Mouse (Mus musculus): ENCODE data around the gene Ap3b1. TPM values are rescaled to one million over a fixed set of nuclear protein-coding genes. Genes with fewer than 3 reads are reported as not detected.

Gene Ap3b1
- polyA plus RNA-seq, 1 experiment from 2014 or later, result 28.4 TPM

- WGBS, result 88% methylated on average over 13 of the region's 13 CpGs
- ATAC-seq (ENCODE audit: low FRiP score, low TSS enrichment), result no peak
Measured at GRCm38 (mm10) chr13:94365108-94365907, 6.5 kb downstream of the Ap3b1 start.

GRCm38 (mm10) chr13:94367869-94368268 lies 9.1 kb downstream of the Ap3b1 start:
- no peaks in the 10 kb centered on the region for H3K9me3 ChIP-seq (ENCODE audit: control insufficient read depth, low read length)
- H3K27me3 ChIP-seq (ENCODE audit: control insufficient read depth, insufficient read depth, low read length), result no peaks in the 10 kb centered on the region
- no peak for ATAC-seq (ENCODE audit: low FRiP score, low TSS enrichment)
- no peaks in the 10 kb centered on the region for H3K4me1 ChIP-seq (ENCODE audit: control insufficient read depth, insufficient read depth, low read length)
- WGBS, result 94% methylated on average over 2 of the region's 2 CpGs
- H3K9ac ChIP-seq (replicated peaks; ENCODE audit: low read length), result no peak overlapping the region
- no peak overlapping the region for H3K4me3 ChIP-seq (replicated peaks; ENCODE audit: low read depth, low read length)
- H3K36me3 ChIP-seq (ENCODE audit: control insufficient read depth, insufficient read depth, low read length), result no peaks in the 10 kb centered on the region
- H3K27ac ChIP-seq (replicated peaks; ENCODE audit: low read depth, low read length), result no peak overlapping the region
- no peak overlapping the region for H3K4me2 ChIP-seq (ENCODE audit: low read length)
- DNase-seq, result no peak

More at GRCm38 (mm10) chr13:94365108-94365907, 6.5 kb downstream of the Ap3b1 start:
- Histone ChIP-seq H3K36me3 (ENCODE audit: control insufficient read depth, insufficient read depth, low read length) (no peaks in the 10 kb centered on the region), H3K27ac (replicated peaks; ENCODE audit: low read depth, low read length) (no peak overlapping the region), H3K4me1 (ENCODE audit: control insufficient read depth, insufficient read depth, low read length) (no peaks in the 10 kb centered on the region), H3K9ac (replicated peaks; ENCODE audit: low read length) (no peak overlapping the region), H3K9me3 (ENCODE audit: control insufficient read depth, low read length) (no peaks in the 10 kb centered on the region), H3K4me3 (replicated peaks; ENCODE audit: low read depth, low read length) (no peak overlapping the region), H3K27me3 (ENCODE audit: control insufficient read depth, insufficient read depth, low read length) (no peaks in the 10 kb centered on the region), H3K4me2 (ENCODE audit: low read length) (no peak overlapping the region)
- no peak for DNase-seq

- Histone ChIP-seq H3K9ac (replicated peaks; ENCODE audit: low read length) (no peak overlapping the region), H3K4me1 (ENCODE audit: control insufficient read depth, insufficient read depth, low read length) (no peaks in the 10 kb centered on the region), H3K4me2 (ENCODE audit: low read length) (no peak overlapping the region), H3K4me3 (replicated peaks; ENCODE audit: low read depth, low read length) (no peak overlapping the region), H3K27ac (replicated peaks; ENCODE audit: low read depth, low read length) (no peak overlapping the region), H3K27me3 (ENCODE audit: control insufficient read depth, insufficient read depth, low read length) (no peaks in the 10 kb centered on the region), H3K36me3 (ENCODE audit: control insufficient read depth, insufficient read depth, low read length) (no peaks in the 10 kb centered on the region), H3K9me3 (ENCODE audit: control insufficient read depth, low read length) (no peaks in the 10 kb centered on the region)
- 94% methylated on average over 10 of the region's 10 CpGs for WGBS
- DNase-seq (no peak), ATAC-seq (ENCODE audit: low FRiP score, low TSS enrichment) (no peak)
Measured at GRCm38 (mm10) chr13:94370521-94370920, 11.8 kb downstream of the Ap3b1 start.

GRCm38 (mm10) chr13:94372066-94372465 lies 13.3 kb downstream of the Ap3b1 start:
- Histone ChIP-seq H3K9me3 (ENCODE audit: control insufficient read depth, low read length) (no peaks in the 10 kb centered on the region), H3K36me3 (ENCODE audit: control insufficient read depth, insufficient read depth, low read length) (no peaks in the 10 kb centered on the region), H3K4me1 (ENCODE audit: control insufficient read depth, insufficient read depth, low read length) (no peaks in the 10 kb centered on the region), H3K9ac (replicated peaks; ENCODE audit: low read length) (no peak overlapping the region), H3K4me2 (ENCODE audit: low read length) (no peak overlapping the region), H3K27me3 (ENCODE audit: control insufficient read depth, insufficient read depth, low read length) (no peaks in the 10 kb centered on the region), H3K27ac (replicated peaks; ENCODE audit: low read depth, low read length) (no peak overlapping the region), H3K4me3 (replicated peaks; ENCODE audit: low read depth, low read length) (no peak overlapping the region)
- 77% methylated on average over 7 of the region's 7 CpGs for WGBS
- DNase-seq, result no peak
- no peak for ATAC-seq (ENCODE audit: low FRiP score, low TSS enrichment)

GRCm38 (mm10) chr13:94374131-94374530 lies 15.4 kb downstream of the Ap3b1 start:
- no peaks in the 10 kb centered on the region for H3K36me3 ChIP-seq (ENCODE audit: control insufficient read depth, insufficient read depth, low read length)
- 96% methylated on average over 3 of the region's 3 CpGs for WGBS
- H3K4me2 ChIP-seq (ENCODE audit: low read length), result no peak overlapping the region
- H3K4me1 ChIP-seq (ENCODE audit: control insufficient read depth, insufficient read depth, low read length), result no peaks in the 10 kb centered on the region
- H3K27ac ChIP-seq (replicated peaks; ENCODE audit: low read depth, low read length), result no peak overlapping the region
- H3K9ac ChIP-seq (replicated peaks; ENCODE audit: low read length), result no peak overlapping the region
- ATAC-seq (ENCODE audit: low FRiP score, low TSS enrichment), result no peak
- no peak overlapping the region for H3K4me3 ChIP-seq (replicated peaks; ENCODE audit: low read depth, low read length)
- no peaks in the 10 kb centered on the region for H3K27me3 ChIP-seq (ENCODE audit: control insufficient read depth, insufficient read depth, low read length)
- H3K9me3 ChIP-seq (ENCODE audit: control insufficient read depth, low read length), result no peaks in the 10 kb centered on the region
- DNase-seq, result no peak

DNA sequence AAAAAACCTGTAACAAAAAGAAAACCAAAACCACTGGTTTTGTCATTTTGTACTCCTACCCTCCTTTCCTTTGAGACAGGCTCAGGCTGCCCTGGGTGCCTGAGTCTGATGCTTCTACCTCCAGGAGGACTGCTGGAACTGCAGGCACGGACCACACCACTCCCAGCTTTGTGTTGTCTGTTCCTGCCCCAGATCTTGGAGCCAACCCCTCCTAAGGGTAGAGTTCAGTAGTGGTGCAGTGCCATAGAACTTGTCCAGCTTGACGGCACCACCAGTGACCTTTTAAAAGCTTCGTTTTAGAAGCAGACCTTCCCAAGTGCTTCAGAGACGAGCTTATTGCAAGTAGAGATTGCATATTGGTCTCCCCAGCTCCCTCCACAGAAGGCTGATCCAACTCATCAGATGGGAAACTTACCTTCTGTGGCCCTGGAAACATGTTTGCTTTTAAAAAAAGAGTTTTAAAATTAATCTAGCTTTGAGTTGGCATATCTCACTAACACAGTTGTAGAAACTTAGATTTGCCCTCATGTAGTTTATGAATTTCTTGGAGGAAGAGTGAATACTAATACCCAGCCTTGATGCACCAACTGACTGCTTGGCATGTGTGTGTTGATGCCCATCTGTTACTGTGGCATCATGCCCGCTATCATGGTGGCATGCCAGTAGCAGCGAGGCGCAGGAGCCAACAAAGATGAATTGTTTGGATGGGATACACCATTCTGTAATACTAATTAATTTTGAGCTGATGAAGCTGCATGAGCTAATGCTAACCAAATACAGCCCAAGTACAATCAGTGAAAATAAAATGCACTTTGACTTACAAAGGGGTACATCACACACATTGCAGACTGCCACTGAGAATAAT lies 17.0 kb downstream of the Ap3b1 start:
- peak; percentile 46 for ATAC-seq (ENCODE audit: low FRiP score, low TSS enrichment)
- WGBS, result 82% methylated on average over 7 of the region's 7 CpGs

GRCm38 (mm10) chr13:94379006-94379405 lies 20.2 kb downstream of the Ap3b1 start:
- Histone ChIP-seq H3K4me3 (replicated peaks; ENCODE audit: low read depth, low read length) (no peak overlapping the region), H3K4me2 (ENCODE audit: low read length) (no peak overlapping the region), H3K36me3 (ENCODE audit: control insufficient read depth, insufficient read depth, low read length) (no peaks in the 10 kb centered on the region), H3K27me3 (ENCODE audit: control insufficient read depth, insufficient read depth, low read length) (no peaks in the 10 kb centered on the region), H3K4me1 (ENCODE audit: control insufficient read depth, insufficient read depth, low read length) (no peaks in the 10 kb centered on the region), H3K27ac (replicated peaks; ENCODE audit: low read depth, low read length) (no peak overlapping the region), H3K9ac (replicated peaks; ENCODE audit: low read length) (no peak overlapping the region), H3K9me3 (ENCODE audit: control insufficient read depth, low read length) (no peaks in the 10 kb centered on the region)
- 84% methylated on average over 4 of the region's 4 CpGs for WGBS
- no peak for DNase-seq
- no peak for ATAC-seq (ENCODE audit: low FRiP score, low TSS enrichment)

More for the DNA sequence above, 17.0 kb downstream of the Ap3b1 start:
- H3K27me3 ChIP-seq (ENCODE audit: control insufficient read depth, insufficient read depth, low read length), result no peaks in the 10 kb centered on the region
- DNase-seq, result peak; percentile 46
- no peak overlapping the region for H3K9ac ChIP-seq (replicated peaks; ENCODE audit: low read length)
- no peak overlapping the region for H3K4me3 ChIP-seq (replicated peaks; ENCODE audit: low read depth, low read length)
- H3K4me2 ChIP-seq (ENCODE audit: low read length), result no peak overlapping the region
- no peaks in the 10 kb centered on the region for H3K4me1 ChIP-seq (ENCODE audit: control insufficient read depth, insufficient read depth, low read length)
- no peaks in the 10 kb centered on the region for H3K36me3 ChIP-seq (ENCODE audit: control insufficient read depth, insufficient read depth, low read length)
- H3K27ac ChIP-seq (replicated peaks; ENCODE audit: low read depth, low read length), result no peak overlapping the region
- no peaks in the 10 kb centered on the region for H3K9me3 ChIP-seq (ENCODE audit: control insufficient read depth, low read length)

GRCm38 (mm10) chr13:94381427-94381826 lies 22.7 kb downstream of the Ap3b1 start:
- no peak for ATAC-seq (ENCODE audit: low FRiP score, low TSS enrichment)
- no peaks in the 10 kb centered on the region for H3K9me3 ChIP-seq (ENCODE audit: control insufficient read depth, low read length)

More at GRCm38 (mm10) chr13:94381427-94381826, 22.7 kb downstream of the Ap3b1 start:
- Histone ChIP-seq H3K9ac (replicated peaks; ENCODE audit: low read length) (no peak overlapping the region), H3K4me3 (replicated peaks; ENCODE audit: low read depth, low read length) (no peak overlapping the region), H3K36me3 (ENCODE audit: control insufficient read depth, insufficient read depth, low read length) (no peaks in the 10 kb centered on the region), H3K27ac (replicated peaks; ENCODE audit: low read depth, low read length) (no peak overlapping the region), H3K27me3 (ENCODE audit: control insufficient read depth, insufficient read depth, low read length) (no peaks in the 10 kb centered on the region), H3K4me2 (ENCODE audit: low read length) (no peak overlapping the region), H3K4me1 (ENCODE audit: control insufficient read depth, insufficient read depth, low read length) (no peaks in the 10 kb centered on the region)
- DNase-seq, result no peak
- WGBS, result 86% methylated on average over 4 of the region's 4 CpGs
